Comparison of ENCODE assay signal across 15 mouse cellular contexts in the genomic region with DNA sequence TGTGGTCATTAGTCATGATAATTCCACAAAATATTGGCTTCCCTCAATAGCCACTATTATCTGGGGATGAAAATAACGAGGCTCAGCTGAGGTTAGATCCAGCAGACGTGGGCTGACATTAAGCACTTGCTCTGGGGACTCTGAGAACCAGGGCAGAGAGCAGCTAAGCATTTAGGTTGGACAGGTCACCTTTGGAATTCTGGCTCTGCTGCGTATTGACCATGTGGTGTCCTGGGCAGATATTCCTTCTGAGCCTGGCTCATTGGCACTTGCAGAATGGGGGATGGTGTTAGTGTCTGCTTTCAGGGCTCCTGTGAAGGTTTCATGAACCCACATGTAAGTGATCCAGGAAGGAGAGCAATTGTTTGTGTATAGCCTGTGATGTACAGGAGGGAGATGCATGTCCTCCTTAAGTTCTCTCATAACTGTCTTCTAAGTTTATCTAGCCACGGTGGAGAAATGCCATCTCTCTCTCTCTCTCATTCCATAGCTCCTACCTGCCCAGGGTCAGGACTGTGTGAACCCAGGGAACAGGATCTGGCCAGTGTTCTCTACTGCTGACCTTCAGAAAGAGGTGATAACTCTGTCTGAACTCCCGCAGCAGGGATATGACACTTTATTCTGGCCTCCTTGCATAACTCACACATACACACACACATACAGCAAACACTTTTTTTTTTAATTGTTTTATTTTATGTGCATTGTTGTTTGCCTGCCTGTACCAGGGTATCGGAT. TPM values are rescaled to one million over a fixed set of nuclear protein-coding genes. Genes with fewer than 3 reads are reported as not detected.
DNase-seq lines count a peak whose midpoint lies in the region; TF ChIP-seq lines count a peak whose summit lies in the region.
"Had no signal": no experiment of that assay in that cellular context is flagged by ENCODE, and none has a peak within 500 bp of the region (broad histone marks: within the 10 kb centered on the region; RNA-seq: fewer than 3 reads in every experiment).

No protein-coding gene starts in this region.

- no peaks in the 10 kb centered on the region for H3K27me3 ChIP-seq in testis, adult 2 months (ENCODE audit: control insufficient read depth, insufficient read depth, low read length)
- H3K27me3 ChIP-seq: embryonic facial prominence, embryonic 15.5 days; forebrain, embryonic 15.5 days; heart, embryonic 13.5 days; midbrain, embryonic 13.5 days had no signal

- H3K36me3 ChIP-seq in testis, adult 2 months (ENCODE audit: control insufficient read depth, insufficient read depth, low read length) = no peaks in the 10 kb centered on the region
- H3K36me3 ChIP-seq: forebrain, embryonic 15.5 days; heart, embryonic 13.5 days; liver, embryonic 12.5 days; midbrain, embryonic 13.5 days had no signal

- peaks cover 16% of the 10 kb centered on the region for H3K4me1 ChIP-seq in testis, adult 2 months (ENCODE audit: control insufficient read depth, insufficient read depth, low read length)

- TF ChIP-seq POLR2A in testis, adult 2 months (IDR thresholded peaks at IDR 0.05; ENCODE audit: control insufficient read depth, low read depth, low read length) = no peak

- no peak overlapping the region for H3K4me3 ChIP-seq in testis, adult 2 months (ENCODE audit: control insufficient read depth, low read depth, low read length)
- H3K4me3 ChIP-seq: embryonic facial prominence, embryonic 15.5 days; forebrain, embryonic 15.5 days; heart, embryonic 13.5 days; liver, embryonic 12.5 days; midbrain, embryonic 13.5 days had no signal

- H3K27ac ChIP-seq in testis, adult 2 months (ENCODE audit: control insufficient read depth, insufficient read depth, low read depth, low read length) = 0 out of 2 replicates have a peak overlapping the region, but pooled peaks have one; percentile 23
- H3K27ac ChIP-seq: embryonic facial prominence, embryonic 15.5 days; forebrain, embryonic 15.5 days; hindbrain, postnatal 0 days; liver, embryonic 12.5 days; midbrain, embryonic 13.5 days had no signal

- intact Hi-C loops in left cerebral cortex, postnatal 4 days (cut with DNase I) = no loop called here

- peak; percentile 44 to 46 for DNase-seq in heart, adult 9 months (ENCODE audit: low spot score in 2 of 2)
- no peak for DNase-seq in heart, adult 8-10 months (ENCODE audit: low spot score)
- DNase-seq in testis, postnatal 10 days (ENCODE audit: low spot score) = no peak
- peak; percentile 32 to 47 for DNase-seq in cerebellum, postnatal 36 days
- DNase-seq in left cerebral cortex, postnatal 4 days = no peak
- DNase-seq in natural killer cell, adult 2 months (ENCODE audit: low spot score in 2 of 2) = no peak
- DNase-seq: adrenal gland, adult 2 months; lung, postnatal 10 days had no signal

- TF ChIP-seq CTCF in testis, adult 2 months (IDR thresholded peaks at IDR 0.05; ENCODE audit: control insufficient read depth, insufficient read depth, insufficient replicate concordance, low read depth, low read length) = no peak

RNA-seq across cellular contexts. Expression of a gene that starts 26.3 kb away (rescaled TPM):
- total RNA-seq in heart, adult 8-10 months (2022) = under 1 TPM; 0.17 to 0.37 (median 0.25) TPM
- 22.0 and 25.9 TPM in 2 replicates for polyA plus RNA-seq in testis, adult 2 months (2012; rRNA removed)
- total RNA-seq in left cerebral cortex, postnatal 4 days (2021) = 1 to 10 TPM in 1 of 2 experiments, under 1 TPM in 1; 0.74 to 1.1 TPM

RNA-seq across cellular contexts. Expression of a gene that starts 30.2 kb away (rescaled TPM):
- total RNA-seq in heart, adult 8-10 months (2022) = 10 to 100 TPM; 40.4 to 45.1 (median 44.2) TPM
- 6.3 TPM in 2 replicates for polyA plus RNA-seq in testis, adult 2 months (2012; rRNA removed)
- total RNA-seq in left cerebral cortex, postnatal 4 days (2021) = 1 to 10 TPM; 5.2 to 5.3 TPM

RNA-seq across cellular contexts. Expression of a gene that starts 39.4 kb away (rescaled TPM):
- total RNA-seq in heart, adult 8-10 months (2022) = 1 to 10 TPM; 3.9 to 6.6 (median 5.1) TPM
- polyA plus RNA-seq in testis, adult 2 months (2012; rRNA removed) = 3.0 and 3.1 TPM in 2 replicates
- total RNA-seq in left cerebral cortex, postnatal 4 days (2021) = 1 to 10 TPM; 1.2 to 2.2 TPM

RNA-seq across cellular contexts. Expression of a gene that starts 50.9 kb away (rescaled TPM):
- 100 to 1,000 TPM; 125 to 142 (median 135) TPM for total RNA-seq in heart, adult 8-10 months (2022)
- 118 and 119 TPM in 2 replicates for polyA plus RNA-seq in testis, adult 2 months (2012; rRNA removed)
- total RNA-seq in left cerebral cortex, postnatal 4 days (2021) = 10 to 100 TPM; 98.6 to 99.4 TPM

RNA-seq across cellular contexts. Expression of a gene that starts 51.1 kb away (rescaled TPM):
- total RNA-seq in heart, adult 8-10 months (2022) = 100 to 1,000 TPM in 2 of 4 experiments, 10 to 100 TPM in 2; 95.4 to 107 (median 99.6) TPM
- 1,529 and 1,552 TPM in 2 replicates for polyA plus RNA-seq in testis, adult 2 months (2012; rRNA removed)
- 100 to 1,000 TPM; 122 to 124 TPM for total RNA-seq in left cerebral cortex, postnatal 4 days (2021)

Comparison
In these comparisons a context has a peak if more than half of its experiments do, and no peak if none do; other contexts are left out.
1. DNase-seq: peak in heart, adult 9 months (2 of 2) and cerebellum, postnatal 36 days (2 of 2); none in heart, adult 8-10 months (single experiment), testis, postnatal 10 days (single experiment), left cerebral cortex, postnatal 4 days (single experiment) and natural killer cell, adult 2 months (0 of 2).
2. RNA of a gene that starts 30.2 kb away (total RNA-seq): 40.4 to 45.1 TPM in heart, adult 8-10 months; 5.2 to 5.3 TPM in left cerebral cortex, postnatal 4 days; every median in the first group is over 4 times any median in the second.